Mouse (Mus musculus) ovary, adult 18-20 months (tissue): ENCODE measurements around the gene Krtap1-5.

ENCODE experiments used
- DNase-seq: peaks from one replicate; pipeline ENCODE4 v3.0.0; 2022; ENCODE audit warnings: low spot score, mixed read lengths

The Krtap1-5 gene

GRCm38 (mm10) chr11:99547892-99548291 is 32.9 kb downstream of the Krtap1-5 start:
- no peak for DNase-seq

GRCm38 (mm10) chr11:99539721-99540120 is 41.1 kb downstream of the Krtap1-5 start:
- DNase-seq: peak; percentile 35
